8 mouse cellular contexts compared by ENCODE assay signal in the genomic region with DNA sequence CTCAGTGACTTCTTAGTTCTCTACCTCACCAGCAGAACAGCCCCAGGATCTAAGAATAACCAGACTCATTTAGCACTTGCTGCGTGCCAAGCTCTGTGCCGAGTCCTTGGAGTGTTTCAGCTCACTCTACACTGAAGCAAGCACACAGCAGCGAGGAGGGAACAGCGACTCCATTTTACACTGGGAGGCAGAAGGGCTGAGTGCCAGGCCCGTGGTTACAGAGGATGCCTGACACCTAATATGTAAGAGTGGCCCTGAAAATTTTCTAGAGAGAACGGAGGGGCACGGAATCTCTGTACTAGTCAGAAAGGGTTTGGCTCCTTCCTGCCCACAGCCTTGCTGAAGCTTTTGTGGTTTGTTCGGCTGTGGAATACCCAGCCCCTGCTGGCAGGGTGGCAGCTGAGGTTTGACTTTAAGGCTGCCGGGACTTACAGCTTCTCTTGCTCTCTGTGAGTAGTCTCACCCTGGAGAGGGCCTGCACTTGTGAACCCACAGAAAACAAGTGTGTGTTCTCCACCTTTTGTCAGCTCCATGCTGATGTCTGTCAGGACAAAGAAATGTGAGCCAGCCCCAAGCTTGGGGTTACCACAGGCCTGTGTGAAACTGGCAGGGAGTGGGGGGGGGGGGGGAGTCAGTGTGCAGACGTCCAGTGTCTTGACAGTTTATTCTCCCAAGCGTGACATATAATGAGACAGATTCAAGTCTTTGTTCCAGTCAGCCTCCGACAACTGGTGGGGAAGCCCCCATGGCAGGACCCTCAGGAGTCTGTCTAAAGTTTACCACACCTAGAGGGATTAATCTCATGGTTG. TPM values are rescaled to one million over a fixed set of nuclear protein-coding genes. Genes with fewer than 3 reads are reported as not detected.
DNase-seq lines count a peak whose midpoint lies in the region; ATAC-seq and TF ChIP-seq lines count a peak whose summit lies in the region.

No protein-coding gene starts in this region.

- H3K36me3 ChIP-seq in lung, embryonic 14.5 days (ENCODE audit: insufficient read depth): no peaks in the 10 kb centered on the region
- H3K36me3 ChIP-seq in forebrain, embryonic 11.5 days (ENCODE audit: control insufficient read depth, insufficient read depth, low read length): no peaks in the 10 kb centered on the region
- H3K36me3 ChIP-seq in hindbrain, embryonic 16.5 days (ENCODE audit: control insufficient read depth, insufficient read depth, low read length): no peaks in the 10 kb centered on the region

- peaks cover 13% of the 10 kb centered on the region for H3K4me1 ChIP-seq in lung, embryonic 14.5 days (ENCODE audit: insufficient read depth)
- H3K4me1 ChIP-seq in forebrain, embryonic 11.5 days (replicated peaks; ENCODE audit: control insufficient read depth, insufficient read depth, low read length): peaks cover 50% of the 10 kb centered on the region
- H3K4me1 ChIP-seq in hindbrain, embryonic 16.5 days (ENCODE audit: control insufficient read depth, insufficient read depth, low read depth, low read length): peaks cover 49% of the 10 kb centered on the region

- H3K4me2 ChIP-seq in lung, embryonic 14.5 days: no peak overlapping the region
- no peak overlapping the region for H3K4me2 ChIP-seq in forebrain, embryonic 11.5 days (ENCODE audit: low read depth, low read length, severe bottlenecking)
- H3K4me2 ChIP-seq in hindbrain, embryonic 16.5 days (ENCODE audit: low read length): no peak overlapping the region

- WGBS in lung, embryonic 14.5 days: 30% methylated on average over 12 of the region's 12 CpGs
- WGBS in forebrain, embryonic 11.5 days: 46% methylated on average over 12 of the region's 12 CpGs
- 25% methylated on average over 12 of the region's 12 CpGs for WGBS in hindbrain, embryonic 16.5 days

- ATAC-seq in lung, embryonic 14.5 days (ENCODE audit: insufficient read depth): no peak
- no peak for ATAC-seq in forebrain, embryonic 11.5 days (replicated peaks; ENCODE audit: low FRiP score)
- no peak for ATAC-seq in hindbrain, embryonic 16.5 days

- H3K9ac ChIP-seq in lung, embryonic 14.5 days: no peak overlapping the region
- peak overlapping the region; percentile 23; the same call in 1 of the 2 replicates for H3K9ac ChIP-seq in forebrain, embryonic 11.5 days (ENCODE audit: low read length)
- H3K9ac ChIP-seq in hindbrain, embryonic 16.5 days (ENCODE audit: low read depth, low read length): no peak overlapping the region

- H3K27ac ChIP-seq in lung, embryonic 14.5 days (ENCODE audit: low read depth): peak overlapping the region; percentile 6
- H3K27ac ChIP-seq in forebrain, embryonic 11.5 days (ENCODE audit: low read depth, low read length): peak overlapping the region; percentile 59
- 0 out of 2 replicates have a peak overlapping the region, but pooled peaks have one; percentile 36 for H3K27ac ChIP-seq in hindbrain, embryonic 16.5 days (ENCODE audit: low read depth, low read length)

- no peak overlapping the region for H3K4me3 ChIP-seq in lung, embryonic 14.5 days (ENCODE audit: low read depth, low read length)
- no peak overlapping the region for H3K4me3 ChIP-seq in forebrain, embryonic 11.5 days (ENCODE audit: low read depth, low read length)
- H3K4me3 ChIP-seq in hindbrain, embryonic 16.5 days (ENCODE audit: low read length): no peak overlapping the region

- no peaks in the 10 kb centered on the region for H3K27me3 ChIP-seq in lung, embryonic 14.5 days (ENCODE audit: insufficient read depth, low read length)
- peaks cover 2% of the 10 kb centered on the region for H3K27me3 ChIP-seq in forebrain, embryonic 11.5 days (ENCODE audit: control insufficient read depth, insufficient read depth, low read length)
- no peaks in the 10 kb centered on the region for H3K27me3 ChIP-seq in hindbrain, embryonic 16.5 days (replicated peaks; ENCODE audit: control insufficient read depth, insufficient read depth, low read length)

- H3K9me3 ChIP-seq in lung, embryonic 14.5 days (ENCODE audit: low read depth, low read length): no peaks in the 10 kb centered on the region
- H3K9me3 ChIP-seq in forebrain, embryonic 11.5 days (ENCODE audit: control insufficient read depth, low read length): no peaks in the 10 kb centered on the region
- H3K9me3 ChIP-seq in hindbrain, embryonic 16.5 days (ENCODE audit: control insufficient read depth, low read length): no peaks in the 10 kb centered on the region

- peak; percentile 53 for DNase-seq in lung, embryonic 14.5 days
- no peak for DNase-seq in lung, postnatal 36 days
- peak; percentile 46 for DNase-seq in forebrain, embryonic 11.5 days (ENCODE audit: low spot score)
- peak; percentile 54 to 72 for DNase-seq in right cerebral cortex, adult 2 months (ENCODE audit: low spot score in 2 of 2)
- no peak for DNase-seq in urinary bladder, postnatal 4 days (ENCODE audit: low spot score in 2 of 2)
- no peak for DNase-seq in retina, embryonic 14.5 days (ENCODE audit: low spot score)
- no peak for DNase-seq in ovary, postnatal 10 days (ENCODE audit: low spot score)

- TF ChIP-seq CTCF in lung, embryonic 14.5 days (IDR thresholded peaks at IDR 0.05; ENCODE audit: low read depth): no peak

RNA-seq across cellular contexts. Expression of a gene that starts 37.4 kb away (rescaled TPM):
- 49.4 and 53.6 TPM in 2 replicates for polyA plus RNA-seq in lung, embryonic 14.5 days (2014; fragmentation: Nextera tagmentation; extraction: Ambion mirVana)
- 39.4 and 40.7 TPM in 2 replicates for polyA plus RNA-seq in forebrain, embryonic 11.5 days (2014; fragmentation: Nextera tagmentation; extraction: Ambion mirVana)
- polyA plus RNA-seq in hindbrain, embryonic 16.5 days (2015; fragmentation: Nextera tagmentation; extraction: Ambion mirVana): 92.3 and 94.7 TPM in 2 replicates

RNA-seq across cellular contexts. Expression of a gene that starts 40.9 kb away (rescaled TPM):
- 153 and 164 TPM in 2 replicates for polyA plus RNA-seq in lung, embryonic 14.5 days (2014; fragmentation: Nextera tagmentation; extraction: Ambion mirVana)
- polyA plus RNA-seq in forebrain, embryonic 11.5 days (2014; fragmentation: Nextera tagmentation; extraction: Ambion mirVana): 248 and 259 TPM in 2 replicates
- polyA plus RNA-seq in hindbrain, embryonic 16.5 days (2015; fragmentation: Nextera tagmentation; extraction: Ambion mirVana): 27.3 and 35.0 TPM in 2 replicates

Comparison
In these comparisons a context has a peak if more than half of its experiments do, and no peak if none do; other contexts are left out.
1. DNase-seq: peak in lung, embryonic 14.5 days (single experiment), forebrain, embryonic 11.5 days (single experiment) and right cerebral cortex, adult 2 months (2 of 2); none in lung, postnatal 36 days (single experiment), urinary bladder, postnatal 4 days (0 of 2), retina, embryonic 14.5 days (single experiment) and ovary, postnatal 10 days (single experiment).
2. H3K27ac ChIP-seq: peak in every context shown above with its lines; median percentile 59 in forebrain, embryonic 11.5 days; 36 in hindbrain, embryonic 16.5 days; 6 in lung, embryonic 14.5 days.